Mouse (Mus musculus) neutrophil, adult 5-6 weeks (primary cell): ENCODE measurements around the gene Msx3. TPM values are rescaled to one million over a fixed set of nuclear protein-coding genes. Genes with fewer than 3 reads are reported as not detected.

ENCODE experiments used
- ATAC-seq: fragments of 151-379, 151-347 bp; 2 replicates; pipeline ENCODE4 v1.8.0; 2017; ENCODE audit warnings: mild to moderate bottlenecking, moderate TSS enrichment; ENCODE audit not compliant: insufficient number of reproducible peaks, poor library complexity, low FRiP score, severe bottlenecking; ENCODE audit errors: extremely low read depth
- total RNA-seq: library from RNA; stranded (forward); fragments of 200-1000 nt; gene quantifications from 2 replicates; pipeline ENCODE4 v1.2.3, GENCODE M21; 2017

Msx3 gene
- not detected in 2 replicates for total RNA-seq

GRCm38 (mm10) chr7:140048361-140049114, at the start of gene Msx3:
Msx3 (minus strand) TSS chr7:140049089.
- ATAC-seq, result no peak

GRCm38 (mm10) chr7:140098466-140098865, 49.6 kb upstream of the Msx3 start:
- ATAC-seq, result no peak

- no peak for ATAC-seq
These were observed 47.2 kb upstream of the Msx3 start for GRCm38 (mm10) chr7:140096055-140096454.

- no peak for ATAC-seq
These were observed 46.7 kb upstream of the Msx3 start for GRCm38 (mm10) chr7:140095556-140095955.

- no peak for ATAC-seq
These were observed 46.1 kb upstream of the Msx3 start for GRCm38 (mm10) chr7:140094954-140095353.

GRCm38 (mm10) chr7:140092924-140093528, 44.1 kb upstream of the Msx3 start, which contains the start of gene Prap1:
Prap1 (plus strand) TSS chr7:140093395.
- no peak for ATAC-seq

GRCm38 (mm10) chr7:140090601-140091000, 41.7 kb upstream of the Msx3 start:
- no peak for ATAC-seq

- ATAC-seq, result no peak
These were observed 33.4 kb upstream of the Msx3 start, which contains the start of gene Caly for GRCm38 (mm10) chr7:140082242-140082678. Caly (minus strand) TSS chr7:140082548.

- ATAC-seq, result no peak
These were observed 32.7 kb upstream of the Msx3 start for GRCm38 (mm10) chr7:140081408-140082241.

- ATAC-seq, result no peak
These were observed 31.7 kb upstream of the Msx3 start for GRCm38 (mm10) chr7:140080503-140081156.

GRCm38 (mm10) chr7:140078711-140079110, 29.8 kb upstream of the Msx3 start:
- ATAC-seq, result peak; percentile 70

- ATAC-seq, result no peak
These were observed 28.8 kb upstream of the Msx3 start for GRCm38 (mm10) chr7:140077698-140078097.

GRCm38 (mm10) chr7:140070042-140070711, 21.3 kb upstream of the Msx3 start:
- ATAC-seq, result no peak

- ATAC-seq, result no peak
These were observed 18.5 kb upstream of the Msx3 start for GRCm38 (mm10) chr7:140067397-140067796.

- peak; percentile 59; the same call in 1 of the 2 replicates for ATAC-seq
These were observed 14.2 kb upstream of the Msx3 start for GRCm38 (mm10) chr7:140063092-140063491.

- no peak for ATAC-seq
These were observed 13.4 kb upstream of the Msx3 start for GRCm38 (mm10) chr7:140062307-140062706.

- no peak for ATAC-seq
These were observed 12.9 kb upstream of the Msx3 start for GRCm38 (mm10) chr7:140061832-140062130.

- ATAC-seq, result no peak
These were observed 12.3 kb upstream of the Msx3 start for GRCm38 (mm10) chr7:140060936-140061831.
